Mouse (Mus musculus): Measurements from ENCODE around the gene Mthfs. TPM values are rescaled to one million over a fixed set of nuclear protein-coding genes. Genes with fewer than 3 reads are reported as not detected.

Gene Mthfs
- polyA plus RNA-seq, 1 experiment from 2014 or later = 15.2 TPM

DNA sequence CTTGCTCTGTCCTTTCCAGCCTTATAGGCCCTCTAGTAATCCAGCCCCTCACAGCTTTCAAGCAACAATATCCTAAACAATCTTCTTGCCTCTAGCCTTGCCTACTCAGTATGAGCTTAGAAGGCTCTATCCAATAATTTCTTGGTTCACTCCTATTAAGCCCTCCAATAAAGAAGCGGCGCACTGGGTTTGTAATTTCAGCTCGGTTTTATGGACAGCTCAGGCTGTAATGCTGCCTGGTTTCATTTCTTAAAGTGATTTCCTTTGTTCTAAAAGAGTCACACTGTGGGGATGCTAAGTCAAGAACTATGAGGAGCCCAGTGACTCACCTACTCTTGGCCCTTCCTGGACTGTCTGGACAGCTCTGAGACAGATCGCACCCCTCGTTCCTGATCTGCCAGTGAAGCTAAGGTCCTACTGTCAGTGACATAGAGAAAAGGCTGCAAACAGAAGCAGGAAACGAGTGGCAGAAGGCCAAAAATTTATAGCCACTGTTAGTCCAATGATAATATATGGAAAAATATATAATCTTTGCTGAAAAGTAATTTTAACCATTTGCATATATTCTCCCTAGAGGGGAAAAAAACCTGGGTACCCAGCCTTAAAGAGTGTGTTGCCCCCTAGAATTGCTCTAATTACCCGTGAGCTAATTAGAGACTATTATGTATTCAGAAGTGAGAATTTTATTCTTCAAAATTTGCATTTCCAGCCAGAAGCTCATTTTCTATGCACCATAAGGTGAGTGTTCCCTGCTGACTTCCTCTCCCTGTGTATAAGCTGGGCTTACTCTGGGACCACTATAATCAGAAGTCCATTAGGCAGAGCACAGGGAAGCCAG, 98.1 kb downstream of the Mthfs start:
- Histone ChIP-seq H3K4me3 (ENCODE audit: low read depth, low read length) (no peak overlapping the region), H3K4me1 (ENCODE audit: control insufficient read depth, insufficient read depth, low read length) (no peaks in the 10 kb centered on the region), H3K4me2 (ENCODE audit: low read depth) (no peak overlapping the region), H3K36me3 (ENCODE audit: control insufficient read depth, insufficient read depth, low read length) (no peaks in the 10 kb centered on the region), H3K27me3 (ENCODE audit: control insufficient read depth, insufficient read depth, low read length) (no peaks in the 10 kb centered on the region), H3K27ac (ENCODE audit: low read depth, low read length) (no peak overlapping the region), H3K9me3 (ENCODE audit: control insufficient read depth, low read length) (no peaks in the 10 kb centered on the region), H3K9ac (ENCODE audit: low read length) (no peak overlapping the region)
- ATAC-seq (ENCODE audit: insufficient read depth, low FRiP score, low TSS enrichment) = no peak
- 80% methylated on average over 7 of the region's 7 CpGs for WGBS
- no peak for DNase-seq (ENCODE audit: low spot score)

DNA sequence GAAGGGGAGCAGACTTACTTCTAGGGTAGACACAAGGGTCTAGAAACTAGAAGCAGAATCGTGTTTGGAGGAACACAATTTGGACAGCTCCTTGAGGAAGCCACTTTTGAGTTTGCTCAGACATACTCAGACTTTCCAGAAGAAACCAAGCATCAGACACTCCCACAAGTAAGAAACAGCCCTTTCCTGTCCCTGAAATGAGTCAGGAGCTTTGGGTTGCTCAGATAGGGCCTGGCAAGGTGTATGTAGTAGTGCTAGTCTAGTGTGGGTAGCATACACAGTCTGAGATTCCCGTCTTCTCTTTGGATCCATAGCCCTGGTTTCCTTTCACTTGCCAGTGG, 98.7 kb downstream of the Mthfs start:
- Histone ChIP-seq H3K36me3 (ENCODE audit: control insufficient read depth, insufficient read depth, low read length) (no peaks in the 10 kb centered on the region), H3K9me3 (ENCODE audit: control insufficient read depth, low read length) (no peaks in the 10 kb centered on the region), H3K27me3 (ENCODE audit: control insufficient read depth, insufficient read depth, low read length) (no peaks in the 10 kb centered on the region), H3K9ac (ENCODE audit: low read length) (no peak overlapping the region), H3K4me1 (ENCODE audit: control insufficient read depth, insufficient read depth, low read length) (no peaks in the 10 kb centered on the region), H3K4me2 (ENCODE audit: low read depth) (no peak overlapping the region), H3K4me3 (ENCODE audit: low read depth, low read length) (no peak overlapping the region), H3K27ac (ENCODE audit: low read depth, low read length) (no peak overlapping the region)
- WGBS = 82% methylated on average over 2 of the region's 2 CpGs
- DNase-seq (ENCODE audit: low spot score) (no peak), ATAC-seq (ENCODE audit: insufficient read depth, low FRiP score, low TSS enrichment) (no peak)

DNA sequence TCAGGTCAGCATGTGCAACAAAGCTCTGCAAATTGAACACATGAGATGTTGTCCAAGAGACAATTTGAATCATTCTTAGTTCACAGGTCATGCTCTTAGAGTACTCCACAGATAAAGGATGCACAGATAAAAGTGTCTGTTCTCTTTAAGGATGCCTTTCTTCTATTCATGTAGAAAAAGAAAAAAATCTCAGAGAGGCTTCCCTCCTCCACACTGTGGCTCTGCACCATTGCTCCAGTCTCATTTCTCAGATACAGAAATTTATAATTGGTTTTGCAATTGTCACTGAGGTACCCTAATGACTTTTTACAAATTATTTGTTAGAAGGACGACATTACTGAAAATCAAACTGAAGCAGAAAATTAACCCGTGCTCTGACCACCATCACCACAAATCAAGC, 101.2 kb downstream of the Mthfs start:
- no peaks in the 10 kb centered on the region for H3K4me1 ChIP-seq (ENCODE audit: control insufficient read depth, insufficient read depth, low read length)

DNA sequence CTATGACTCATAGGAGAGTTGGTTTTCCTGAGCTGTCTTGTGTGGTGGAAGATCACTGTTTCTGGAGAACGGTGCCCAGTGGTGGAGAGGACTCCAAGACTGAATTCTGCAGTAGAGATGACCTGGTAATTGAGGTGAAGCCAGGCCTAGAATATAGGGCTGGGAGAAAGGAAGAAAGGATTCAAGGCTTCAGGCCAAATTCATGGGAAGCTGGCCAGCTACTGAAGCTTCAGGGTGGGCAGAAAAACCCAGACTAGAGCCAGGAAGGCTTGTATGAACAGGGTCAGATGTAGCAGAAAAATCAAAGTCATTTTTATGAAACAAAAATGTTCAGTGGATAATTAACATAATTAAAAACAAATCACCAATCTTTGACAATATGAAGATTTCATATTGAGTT, 163.3 kb downstream of the Mthfs start:
- no peak overlapping the region for H3K4me3 ChIP-seq (ENCODE audit: low read depth, low read length)
- 93% methylated on average over 1 of the region's 1 CpGs for WGBS
- no peaks in the 10 kb centered on the region for H3K27me3 ChIP-seq (ENCODE audit: control insufficient read depth, insufficient read depth, low read length)
- H3K36me3 ChIP-seq (ENCODE audit: control insufficient read depth, insufficient read depth, low read length) = no peaks in the 10 kb centered on the region
- H3K9ac ChIP-seq (ENCODE audit: low read length) = no peak overlapping the region
- DNase-seq (ENCODE audit: low spot score) = no peak
- no peak overlapping the region for H3K4me2 ChIP-seq (ENCODE audit: low read depth)
- H3K9me3 ChIP-seq (ENCODE audit: control insufficient read depth, low read length) = no peaks in the 10 kb centered on the region
- no peaks in the 10 kb centered on the region for H3K4me1 ChIP-seq (ENCODE audit: control insufficient read depth, insufficient read depth, low read length)
- no peak for ATAC-seq (ENCODE audit: insufficient read depth, low FRiP score, low TSS enrichment)
- H3K27ac ChIP-seq (ENCODE audit: low read depth, low read length) = no peak overlapping the region

More for the DNA sequence above, 101.2 kb downstream of the Mthfs start:
- H3K4me2 ChIP-seq (ENCODE audit: low read depth) = no peak overlapping the region
- no peak overlapping the region for H3K4me3 ChIP-seq (ENCODE audit: low read depth, low read length)
- no peak overlapping the region for H3K27ac ChIP-seq (ENCODE audit: low read depth, low read length)
- no peaks in the 10 kb centered on the region for H3K27me3 ChIP-seq (ENCODE audit: control insufficient read depth, insufficient read depth, low read length)
- ATAC-seq (ENCODE audit: insufficient read depth, low FRiP score, low TSS enrichment) (no peak), DNase-seq (ENCODE audit: low spot score) (no peak)
- WGBS = 95% methylated on average over 2 of the region's 2 CpGs
- no peaks in the 10 kb centered on the region for H3K36me3 ChIP-seq (ENCODE audit: control insufficient read depth, insufficient read depth, low read length)
- H3K9ac ChIP-seq (ENCODE audit: low read length) = no peak overlapping the region
- H3K9me3 ChIP-seq (ENCODE audit: control insufficient read depth, low read length) = no peaks in the 10 kb centered on the region

DNA sequence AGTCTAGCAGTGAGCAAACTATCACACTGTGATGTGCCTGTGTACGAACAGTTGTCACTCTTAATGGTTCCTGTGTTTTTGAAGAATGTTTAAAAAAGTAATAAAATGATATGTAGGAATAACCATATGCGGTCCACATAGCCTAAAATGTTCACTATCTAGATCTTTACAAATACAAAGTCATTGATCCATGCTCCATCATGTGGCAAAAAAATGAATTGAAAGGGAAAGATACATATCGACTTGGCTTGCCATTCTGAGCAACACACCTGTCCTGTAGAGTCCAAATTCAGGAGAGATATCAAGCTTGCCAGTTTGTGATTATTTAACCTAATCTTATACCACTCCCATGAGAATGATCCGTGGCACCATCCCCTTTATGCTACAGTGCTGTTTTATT, 164.2 kb downstream of the Mthfs start:
- H3K9me3 ChIP-seq (ENCODE audit: control insufficient read depth, low read length) = no peaks in the 10 kb centered on the region
- DNase-seq (ENCODE audit: low spot score) = no peak
- H3K36me3 ChIP-seq (ENCODE audit: control insufficient read depth, insufficient read depth, low read length) = no peaks in the 10 kb centered on the region
- no peak overlapping the region for H3K9ac ChIP-seq (ENCODE audit: low read length)
- no peak overlapping the region for H3K4me2 ChIP-seq (ENCODE audit: low read depth)
- H3K4me1 ChIP-seq (ENCODE audit: control insufficient read depth, insufficient read depth, low read length) = no peaks in the 10 kb centered on the region
- H3K4me3 ChIP-seq (ENCODE audit: low read depth, low read length) = no peak overlapping the region
- no peak overlapping the region for H3K27ac ChIP-seq (ENCODE audit: low read depth, low read length)
- 91% methylated on average over 4 of the region's 4 CpGs for WGBS
- H3K27me3 ChIP-seq (ENCODE audit: control insufficient read depth, insufficient read depth, low read length) = no peaks in the 10 kb centered on the region
- no peak for ATAC-seq (ENCODE audit: insufficient read depth, low FRiP score, low TSS enrichment)

DNA sequence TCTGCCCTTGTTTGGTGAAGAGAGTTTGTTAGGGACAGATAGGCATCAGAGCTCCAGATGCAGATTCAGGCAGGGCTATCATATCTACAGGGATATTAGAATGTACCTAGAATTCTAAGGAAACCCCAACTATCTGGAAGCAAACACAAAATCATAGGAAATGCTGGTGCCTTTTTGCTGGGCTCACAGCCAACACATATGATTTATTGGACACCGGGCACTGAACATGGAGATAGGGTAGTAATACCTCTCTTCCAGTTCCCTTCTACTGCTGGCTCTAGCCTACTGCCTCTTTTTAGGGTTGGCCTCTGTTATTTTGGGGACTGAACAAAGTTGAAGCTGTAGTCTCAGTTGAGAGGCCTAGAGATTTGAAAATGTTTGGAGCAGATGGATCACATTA, 192.6 kb downstream of the Mthfs start:
- H3K9ac ChIP-seq (ENCODE audit: low read length) = no peak overlapping the region

More for the DNA sequence above, 192.6 kb downstream of the Mthfs start:
- H3K9me3 ChIP-seq (ENCODE audit: control insufficient read depth, low read length) = no peaks in the 10 kb centered on the region
- DNase-seq (ENCODE audit: low spot score) (no peak), ATAC-seq (ENCODE audit: insufficient read depth, low FRiP score, low TSS enrichment) (no peak)
- no peak overlapping the region for H3K27ac ChIP-seq (ENCODE audit: low read depth, low read length)
- WGBS = 92% methylated on average over 1 of the region's 1 CpGs
- H3K4me3 ChIP-seq (ENCODE audit: low read depth, low read length) = no peak overlapping the region
- H3K36me3 ChIP-seq (ENCODE audit: control insufficient read depth, insufficient read depth, low read length) = no peaks in the 10 kb centered on the region
- H3K4me1 ChIP-seq (ENCODE audit: control insufficient read depth, insufficient read depth, low read length) = no peaks in the 10 kb centered on the region
- H3K27me3 ChIP-seq (ENCODE audit: control insufficient read depth, insufficient read depth, low read length) = no peaks in the 10 kb centered on the region
- no peak overlapping the region for H3K4me2 ChIP-seq (ENCODE audit: low read depth)

Other genes with a start within 250 kb of the Mthfs start
- not detected in 2 replicates for gene Trim43b, start 117.8 kb upstream of the Mthfs start, polyA plus RNA-seq (2014; fragmentation: Nextera tagmentation; extraction: Ambion mirVana)
- 0.41 and 0.78 TPM in 2 replicates for gene Bcl2a1b, start 11.5 kb upstream of the Mthfs start, polyA plus RNA-seq (2014; fragmentation: Nextera tagmentation; extraction: Ambion mirVana)
- not detected in 2 replicates for gene Gm29094, start 11.3 kb upstream of the Mthfs start, polyA plus RNA-seq (2014; fragmentation: Nextera tagmentation; extraction: Ambion mirVana)

Data from neural tube, embryonic 11.5 days (tissue).